Mouse (Mus musculus) ovary, postnatal 36 days (tissue): ENCODE data around the gene Serpina12.

ENCODE experiments used
- DNase-seq: peaks from one replicate; pipeline ENCODE4 v3.0.0; 2022; ENCODE audit warnings: low spot score, mixed read lengths

Gene Serpina12

GRCm38 (mm10) chr12:104044343-104044742 is at the start of gene Serpina12:
Serpina12 (minus strand) TSS chr12:104044443.
- DNase-seq, result no peak

GRCm38 (mm10) chr12:104091303-104091702 is 47.1 kb upstream of the Serpina12 start:
- DNase-seq, result no peak

GRCm38 (mm10) chr12:104090119-104090518 is 45.9 kb upstream of the Serpina12 start:
- no peak for DNase-seq

- DNase-seq, result no peak
These were observed 28.0 kb upstream of the Serpina12 start for GRCm38 (mm10) chr12:104072286-104072685.

- DNase-seq, result no peak
These were observed 27.5 kb upstream of the Serpina12 start for GRCm38 (mm10) chr12:104071708-104072107.

- DNase-seq, result peak; percentile 72
These were observed 25.4 kb upstream of the Serpina12 start for GRCm38 (mm10) chr12:104069620-104070019.

- DNase-seq, result peak; percentile 43
These were observed 23.3 kb upstream of the Serpina12 start for GRCm38 (mm10) chr12:104067549-104067948.

- DNase-seq, result peak; percentile 63
These were observed 22.0 kb upstream of the Serpina12 start for GRCm38 (mm10) chr12:104066241-104066640.

GRCm38 (mm10) chr12:104064996-104065395 is 20.8 kb upstream of the Serpina12 start:
- DNase-seq, result no peak

GRCm38 (mm10) chr12:104064532-104064931 is 20.3 kb upstream of the Serpina12 start:
- DNase-seq, result no peak

- DNase-seq, result no peak
These were observed 17.6 kb upstream of the Serpina12 start for GRCm38 (mm10) chr12:104061862-104062261.

- no peak for DNase-seq
These were observed 15.9 kb upstream of the Serpina12 start for GRCm38 (mm10) chr12:104060126-104060525.

- no peak for DNase-seq
These were observed 13.3 kb upstream of the Serpina12 start for GRCm38 (mm10) chr12:104057531-104057930.

- no peak for DNase-seq
These were observed 12.8 kb upstream of the Serpina12 start for GRCm38 (mm10) chr12:104057050-104057449.

GRCm38 (mm10) chr12:104055755-104056154 is 11.5 kb upstream of the Serpina12 start:
- DNase-seq, result no peak

GRCm38 (mm10) chr12:104053995-104054394 is 9.8 kb upstream of the Serpina12 start:
- DNase-seq, result no peak

- DNase-seq, result no peak
These were observed 1.5 kb upstream of the Serpina12 start for GRCm38 (mm10) chr12:104045713-104046112.

- DNase-seq, result no peak
These were observed 1.5 kb downstream of the Serpina12 start for GRCm38 (mm10) chr12:104042753-104043152.

- peak; percentile 27 for DNase-seq
These were observed 2.8 kb downstream of the Serpina12 start for GRCm38 (mm10) chr12:104041401-104041800.

- DNase-seq, result no peak
These were observed 6.1 kb downstream of the Serpina12 start for GRCm38 (mm10) chr12:104038181-104038580.

GRCm38 (mm10) chr12:104033752-104034151 is 10.5 kb downstream of the Serpina12 start:
- no peak for DNase-seq

- peak; percentile 39 for DNase-seq
These were observed 14.3 kb downstream of the Serpina12 start for GRCm38 (mm10) chr12:104029986-104030385.

GRCm38 (mm10) chr12:104015280-104015679 is 29.0 kb downstream of the Serpina12 start:
- DNase-seq, result no peak

- no peak for DNase-seq
These were observed 30.6 kb downstream of the Serpina12 start, which contains the start of gene Serpina9 for GRCm38 (mm10) chr12:104013620-104014019. Serpina9 (minus strand) TSS chr12:104013755.

GRCm38 (mm10) chr12:104004689-104005088 is 39.6 kb downstream of the Serpina12 start:
- no peak for DNase-seq
